Mouse (Mus musculus): ENCODE measurements around the gene Tram2. TPM values are rescaled to one million over a fixed set of nuclear protein-coding genes. Genes with fewer than 3 reads are reported as not detected.

Tram2 gene
- polyA plus RNA-seq, 1 experiment from 2014 or later: 6.0 TPM

DNA sequence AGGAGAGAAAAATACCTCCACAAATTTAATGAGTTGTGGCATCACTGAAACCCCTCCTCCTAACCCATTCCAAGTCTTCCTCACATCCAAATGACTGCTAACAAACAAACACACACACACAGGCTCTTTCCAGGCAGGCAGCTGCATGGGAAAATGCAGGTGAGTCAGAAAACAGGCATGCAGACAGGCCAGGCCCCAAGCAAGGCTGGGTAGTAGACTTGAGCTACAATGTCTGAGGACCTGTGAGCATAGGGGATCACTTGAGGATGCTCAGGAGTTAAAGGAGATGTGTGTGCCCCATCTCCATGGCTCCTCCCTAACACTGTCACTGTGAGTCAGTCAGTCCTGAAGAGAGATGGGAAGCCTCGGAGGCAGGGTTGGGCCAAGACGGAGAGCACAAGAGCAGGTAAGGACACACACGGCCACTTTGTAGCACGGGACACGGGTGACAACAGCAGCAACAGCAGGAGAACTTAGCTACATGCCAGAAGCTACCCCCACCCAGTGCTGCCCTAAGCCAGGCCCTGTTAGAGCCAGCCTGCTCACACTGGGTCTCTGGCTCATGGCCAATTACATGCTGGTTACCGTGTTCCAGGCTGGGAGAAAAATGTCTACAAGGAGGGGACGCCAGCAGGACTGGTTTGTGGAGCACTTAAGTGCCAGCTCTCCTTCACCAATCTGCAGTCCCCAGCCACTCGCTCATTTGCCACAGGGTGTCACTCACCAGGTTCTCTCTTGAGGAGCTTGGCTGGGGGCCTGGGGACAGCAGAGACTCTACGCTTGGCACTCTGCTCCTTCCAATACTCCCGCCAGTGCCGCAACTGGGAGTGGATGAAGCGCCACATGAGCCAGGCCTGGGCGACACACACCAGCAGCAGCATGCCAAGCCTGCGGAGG is 76.5 kb downstream of the Tram2 start:
- Histone ChIP-seq H3K9ac (no peak overlapping the region), H3K27me3 (no peaks in the 10 kb centered on the region), H3K4me2 (replicated peaks) (no peak overlapping the region), H3K4me1 (no peaks in the 10 kb centered on the region; the same call in 1 of the 2 replicates), H3K27ac (no peak overlapping the region), H3K4me3 (no peak overlapping the region), H3K9me3 (replicated peaks) (no peaks in the 10 kb centered on the region), H3K36me3 (peaks cover 13% of the 10 kb centered on the region; the same call in 1 of the 2 replicates)
- no peak for ATAC-seq (ENCODE audit: low FRiP score)
- 88% methylated on average over 14 of the region's 14 CpGs for WGBS

DNA sequence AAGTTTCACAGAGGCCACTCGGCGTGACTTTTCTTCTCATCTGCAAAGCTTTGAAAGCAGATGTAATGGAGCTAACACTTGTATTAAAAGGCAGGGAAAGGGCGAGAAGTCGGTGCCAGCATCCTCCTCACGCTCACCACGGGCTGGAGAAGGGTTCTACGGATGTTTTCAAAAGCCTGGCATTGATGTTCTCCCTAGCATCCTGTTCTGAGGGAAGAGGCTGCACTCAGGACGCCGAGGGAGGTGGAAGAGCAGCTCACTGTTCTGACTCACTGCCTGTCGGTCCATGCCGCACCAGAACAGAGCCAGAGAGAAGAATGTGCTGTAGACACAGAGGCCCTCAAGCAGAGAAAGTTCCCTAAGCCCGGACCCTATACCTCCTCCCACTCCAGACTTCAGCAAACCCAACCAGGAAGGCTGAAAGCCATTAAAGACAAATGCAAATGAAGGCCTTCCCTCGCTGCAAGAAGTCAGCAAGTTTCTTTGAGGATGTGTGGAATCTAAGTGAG is 81.1 kb downstream of the Tram2 start:
- no peak overlapping the region for H3K4me2 ChIP-seq (replicated peaks)
- no peaks in the 10 kb centered on the region for H3K27me3 ChIP-seq
- WGBS: 43% methylated on average over 13 of the region's 13 CpGs
- peaks cover 12% of the 10 kb centered on the region for H3K4me1 ChIP-seq
- H3K27ac ChIP-seq: no peak overlapping the region
- no peak overlapping the region for H3K4me3 ChIP-seq
- no peak overlapping the region for H3K9ac ChIP-seq
- ATAC-seq (ENCODE audit: low FRiP score): no peak
- no peaks in the 10 kb centered on the region for H3K9me3 ChIP-seq (replicated peaks)
- H3K36me3 ChIP-seq: peaks cover 13% of the 10 kb centered on the region; the same call in 1 of the 2 replicates

DNA sequence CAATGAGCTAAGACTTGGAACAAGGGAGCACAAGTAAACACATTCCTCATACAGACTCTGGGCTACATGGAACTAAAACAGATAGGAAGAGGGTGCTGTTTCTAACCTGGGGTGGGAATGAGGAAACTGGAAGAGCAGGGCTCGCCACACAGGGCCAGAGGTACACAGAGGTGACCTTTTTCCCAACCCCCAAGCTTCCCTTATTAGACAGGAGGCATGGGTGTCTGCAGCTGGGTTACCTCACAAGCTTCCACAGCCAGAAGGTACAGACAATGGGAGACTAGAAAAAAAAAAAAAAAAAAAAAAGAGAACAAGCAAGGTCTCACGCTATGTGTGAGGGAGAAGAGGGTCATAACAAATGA is 81.7 kb downstream of the Tram2 start:
- 57% methylated on average over 2 of the region's 2 CpGs for WGBS
- Histone ChIP-seq H3K9me3 (replicated peaks) (no peaks in the 10 kb centered on the region), H3K4me3 (no peak overlapping the region), H3K9ac (no peak overlapping the region), H3K36me3 (peaks cover 10% of the 10 kb centered on the region; the same call in 1 of the 2 replicates), H3K4me1 (peaks cover 12% of the 10 kb centered on the region), H3K27me3 (no peaks in the 10 kb centered on the region), H3K4me2 (replicated peaks) (no peak overlapping the region), H3K27ac (no peak overlapping the region)
- 0 out of 2 replicates have a peak, but pooled peaks have one; percentile 14 for ATAC-seq (ENCODE audit: low FRiP score)

DNA sequence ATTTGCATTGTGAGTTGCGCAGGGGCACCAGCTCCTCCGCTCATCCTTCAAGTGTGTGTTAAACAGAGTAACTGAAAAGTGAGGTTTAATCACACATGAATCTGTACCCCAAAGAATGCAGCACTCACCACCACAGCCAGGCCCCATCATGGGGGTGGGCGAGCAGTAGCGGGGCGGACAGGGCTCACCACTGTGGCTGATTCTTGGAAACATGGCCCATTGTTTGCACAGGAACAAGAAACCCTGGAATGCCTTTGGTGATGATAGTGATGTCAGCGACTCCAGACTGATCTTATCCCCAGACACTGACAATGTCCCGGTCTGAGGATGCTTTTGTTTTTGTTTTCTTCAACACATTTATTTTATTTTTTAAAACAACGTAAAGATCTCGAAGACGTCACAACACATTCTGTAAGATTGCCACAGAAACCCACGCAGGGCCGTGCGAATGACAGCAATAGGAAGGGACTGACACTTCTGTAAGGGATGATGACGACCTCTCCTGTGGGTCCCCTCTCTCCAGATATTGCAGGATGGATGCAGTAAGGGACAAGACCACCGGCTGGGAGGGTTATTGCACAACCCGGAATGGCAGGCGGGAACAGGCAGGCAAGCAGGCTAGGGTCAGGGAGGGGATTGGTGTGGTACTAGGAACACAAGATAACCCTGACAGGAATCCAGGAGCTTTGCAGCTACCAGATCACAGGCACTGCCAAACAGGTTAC is 82.3 kb downstream of the Tram2 start:
- ATAC-seq (ENCODE audit: low FRiP score): 0 out of 2 replicates have a peak, but pooled peaks have one; percentile 43
- H3K4me2 ChIP-seq (replicated peaks): no peak overlapping the region
- H3K36me3 ChIP-seq: peaks cover 9% of the 10 kb centered on the region; the same call in 1 of the 2 replicates
- WGBS: 43% methylated on average over 17 of the region's 17 CpGs
- no peak overlapping the region for H3K4me3 ChIP-seq
- no peaks in the 10 kb centered on the region for H3K9me3 ChIP-seq (replicated peaks)
- no peaks in the 10 kb centered on the region for H3K27me3 ChIP-seq
- no peak overlapping the region for H3K9ac ChIP-seq
- H3K4me1 ChIP-seq: peaks cover 12% of the 10 kb centered on the region
- 0 out of 2 replicates have a peak overlapping the region, but pooled peaks have one; percentile 23 for H3K27ac ChIP-seq

DNA sequence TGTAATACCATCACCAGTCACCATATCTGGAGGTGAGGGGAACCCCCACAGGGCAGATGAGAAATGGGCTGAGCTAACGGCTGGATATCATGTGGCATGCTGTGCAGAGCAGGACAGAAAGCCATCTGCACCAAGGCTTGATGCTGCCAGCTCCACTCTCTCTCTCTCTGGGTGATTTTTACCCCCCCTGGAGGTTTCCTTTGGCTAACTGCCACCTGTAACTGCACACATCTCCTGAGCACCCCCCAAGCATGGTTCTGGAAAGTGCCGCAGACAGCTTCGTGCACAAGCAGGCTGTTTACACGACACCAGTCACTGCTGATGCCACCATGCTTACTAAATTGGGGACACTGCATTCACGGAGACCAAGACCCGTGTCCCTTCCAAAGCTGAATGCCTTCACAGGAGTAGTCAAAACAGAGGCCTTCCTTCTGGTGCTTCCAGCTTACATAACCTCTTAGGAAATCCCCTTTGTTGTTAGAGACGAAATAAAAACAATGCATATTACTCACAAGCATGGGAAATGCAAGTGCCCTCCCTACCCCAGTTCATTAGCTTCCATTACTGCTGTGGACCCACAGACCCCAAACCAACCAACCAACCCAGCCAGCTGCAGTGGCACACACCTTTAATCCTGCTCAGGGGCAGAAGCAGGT is 83.6 kb downstream of the Tram2 start:
- Histone ChIP-seq H3K4me2 (replicated peaks) (no peak overlapping the region), H3K9me3 (replicated peaks) (no peaks in the 10 kb centered on the region), H3K4me1 (peaks cover 12% of the 10 kb centered on the region), H3K9ac (no peak overlapping the region), H3K36me3 (0 out of 2 replicates have a peak, but pooled peaks cover under 1% of the 10 kb centered on the region), H3K4me3 (no peak overlapping the region), H3K27me3 (no peaks in the 10 kb centered on the region), H3K27ac (no peak overlapping the region)
- no peak for ATAC-seq (ENCODE audit: low FRiP score)
- 55% methylated on average over 7 of the region's 7 CpGs for WGBS

DNA sequence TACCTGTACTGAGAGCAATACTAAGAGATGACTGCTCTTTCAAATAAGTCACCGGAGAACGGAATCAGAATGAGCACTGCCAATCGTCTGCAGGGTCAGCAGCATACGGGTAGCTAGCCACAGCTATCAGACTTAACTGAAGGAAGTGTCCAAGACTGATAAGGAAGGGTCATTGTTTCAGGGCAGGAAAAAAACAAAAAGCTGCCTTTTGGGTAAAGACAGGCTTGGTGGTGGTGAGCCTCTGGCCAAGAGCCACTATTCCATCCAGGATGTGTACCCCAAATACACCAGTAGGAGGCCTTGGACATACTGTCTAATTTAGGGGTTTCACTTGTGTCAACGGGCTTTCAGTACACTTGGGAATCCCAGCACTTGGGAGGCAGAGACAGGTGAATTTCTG is 84.7 kb downstream of the Tram2 start:
- ATAC-seq (ENCODE audit: low FRiP score): no peak
- H3K9me3 ChIP-seq (replicated peaks): no peaks in the 10 kb centered on the region
- WGBS: 89% methylated on average over 5 of the region's 5 CpGs
- H3K27ac ChIP-seq: no peak overlapping the region
- H3K27me3 ChIP-seq: no peaks in the 10 kb centered on the region
- no peak overlapping the region for H3K9ac ChIP-seq
- H3K4me2 ChIP-seq (replicated peaks): no peak overlapping the region
- H3K36me3 ChIP-seq: no peaks in the 10 kb centered on the region
- H3K4me1 ChIP-seq: peaks cover 12% of the 10 kb centered on the region
- no peak overlapping the region for H3K4me3 ChIP-seq

DNA sequence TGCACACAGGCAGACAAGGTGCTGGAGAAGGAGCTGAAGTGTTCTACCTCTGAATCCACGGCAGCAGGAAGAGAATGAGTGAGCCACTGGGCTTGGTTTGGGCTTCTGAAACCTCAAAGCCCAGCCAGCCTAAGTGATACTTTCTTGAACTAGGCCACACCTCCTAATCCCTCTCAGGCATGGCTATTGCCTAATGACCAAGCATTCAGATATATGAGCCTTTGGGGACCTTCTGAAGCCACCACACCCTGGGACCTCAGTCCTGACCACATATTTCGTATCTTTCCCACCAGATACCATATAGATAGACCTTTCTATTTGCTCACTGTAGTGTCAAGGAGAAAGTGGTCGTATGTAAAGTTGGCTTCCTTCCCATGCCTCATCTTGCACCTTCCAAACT is 85.3 kb downstream of the Tram2 start:
- H3K9ac ChIP-seq: no peak overlapping the region
- H3K27me3 ChIP-seq: no peaks in the 10 kb centered on the region

DNA sequence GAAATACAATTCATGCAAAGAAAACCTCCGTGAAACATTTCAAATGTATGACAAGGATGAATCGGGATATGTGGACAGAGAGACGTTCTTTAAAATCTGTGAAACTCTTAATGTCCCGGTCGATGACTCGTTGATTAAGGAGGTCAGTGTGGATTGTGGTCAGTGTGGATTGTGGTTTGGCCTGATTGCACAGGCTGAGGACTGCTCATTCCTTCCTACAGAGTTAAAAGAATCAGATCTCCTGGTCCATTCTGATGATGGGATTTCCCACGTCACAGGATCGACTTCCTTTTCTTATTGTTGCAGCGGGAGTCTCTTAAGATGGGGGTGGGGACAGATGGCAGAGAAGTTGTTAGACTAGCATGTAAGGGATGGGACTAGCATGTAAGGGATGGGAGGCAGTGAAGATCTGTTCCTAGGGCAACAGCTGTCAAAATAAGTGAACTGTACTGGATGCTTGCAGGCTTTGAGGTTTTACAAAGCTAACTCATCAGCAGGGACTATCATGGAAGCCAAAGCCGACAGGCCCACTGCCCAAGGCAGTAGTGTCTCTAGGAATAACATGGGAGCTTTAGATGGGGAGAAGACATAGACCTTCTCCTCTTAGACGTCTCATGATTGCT is 89.5 kb downstream of the Tram2 start:
- H3K9me3 ChIP-seq (replicated peaks): no peaks in the 10 kb centered on the region
- H3K27ac ChIP-seq: no peak overlapping the region
- no peak overlapping the region for H3K4me2 ChIP-seq (replicated peaks)
- no peaks in the 10 kb centered on the region for H3K27me3 ChIP-seq
- no peaks in the 10 kb centered on the region for H3K4me1 ChIP-seq
- whole genome bisulfite sequencing: 88% methylated on average over 11 of the region's 11 CpGs
- no peak overlapping the region for H3K4me3 ChIP-seq
- H3K36me3 ChIP-seq: no peaks in the 10 kb centered on the region
- H3K9ac ChIP-seq: no peak overlapping the region
- no peak for ATAC-seq (ENCODE audit: low FRiP score)

More for the DNA sequence above, 85.3 kb downstream of the Tram2 start:
- Histone ChIP-seq H3K36me3 (no peaks in the 10 kb centered on the region), H3K4me1 (peaks cover 12% of the 10 kb centered on the region), H3K9me3 (replicated peaks) (no peaks in the 10 kb centered on the region), H3K4me3 (no peak overlapping the region), H3K27ac (no peak overlapping the region), H3K4me2 (replicated peaks) (no peak overlapping the region)
- WGBS: 82% methylated on average over 3 of the region's 3 CpGs
- ATAC-seq (ENCODE audit: low FRiP score): no peak

DNA sequence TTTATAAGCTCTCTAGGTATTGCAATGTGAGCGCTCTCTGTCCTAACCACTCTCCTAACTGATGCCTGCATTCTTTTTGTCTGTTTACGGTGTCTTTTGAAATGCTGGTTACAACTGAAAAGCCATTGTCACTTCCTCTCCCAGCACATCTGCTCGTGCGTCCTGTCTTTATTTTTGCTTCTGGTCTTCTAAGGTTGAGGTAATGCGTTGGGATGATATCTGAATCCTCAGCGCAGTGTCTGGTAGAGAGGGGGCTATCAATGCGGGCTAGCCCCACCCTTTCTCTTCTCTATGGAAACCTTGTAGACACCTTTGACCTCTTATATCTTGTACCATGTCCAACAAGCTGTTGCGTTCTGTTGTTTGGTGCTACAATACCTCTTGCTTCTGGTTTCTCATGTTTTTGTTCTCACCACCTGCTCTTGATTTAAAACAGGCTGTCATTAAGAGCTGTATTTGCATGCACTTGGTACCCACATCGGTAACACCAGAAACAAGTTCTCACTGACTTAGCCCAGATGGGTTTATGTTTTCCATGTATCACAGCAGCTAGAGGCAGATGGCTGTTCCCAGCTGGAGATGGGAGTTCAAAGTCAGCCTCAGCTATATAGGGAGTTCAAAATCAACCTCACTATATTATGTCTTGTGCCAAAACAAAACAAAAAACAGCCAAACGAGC is 92.5 kb downstream of the Tram2 start:
- H3K36me3 ChIP-seq: no peaks in the 10 kb centered on the region
- no peak for ATAC-seq (ENCODE audit: low FRiP score)
- H3K4me1 ChIP-seq: no peaks in the 10 kb centered on the region
- H3K27me3 ChIP-seq: no peaks in the 10 kb centered on the region
- no peak overlapping the region for H3K4me3 ChIP-seq
- H3K9ac ChIP-seq: no peak overlapping the region
- no peak overlapping the region for H3K4me2 ChIP-seq (replicated peaks)
- H3K27ac ChIP-seq: no peak overlapping the region
- 61% methylated on average over 10 of the region's 10 CpGs for WGBS
- no peaks in the 10 kb centered on the region for H3K9me3 ChIP-seq (replicated peaks)

DNA sequence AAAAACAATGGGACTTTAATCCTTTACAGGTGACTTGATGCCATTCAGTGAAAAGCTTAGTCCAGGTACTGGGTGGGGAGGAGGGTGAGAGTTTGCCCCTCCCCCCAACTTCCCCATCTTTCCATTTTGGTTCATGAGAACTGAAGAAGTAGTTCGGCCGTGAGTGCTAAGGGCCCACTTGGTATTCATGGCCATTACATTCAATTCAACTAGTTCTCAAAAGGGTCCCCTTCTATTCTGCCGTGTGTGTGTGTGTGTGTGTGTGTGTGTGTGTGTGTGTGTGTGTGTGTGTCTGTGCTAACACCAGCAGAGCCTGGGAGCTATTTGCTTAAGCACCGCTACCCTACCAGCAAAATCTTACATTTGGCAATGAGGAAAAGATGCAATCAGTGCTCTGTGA is 94.4 kb downstream of the Tram2 start:
- H3K27me3 ChIP-seq: no peaks in the 10 kb centered on the region
- no peak overlapping the region for H3K4me2 ChIP-seq (replicated peaks)
- H3K36me3 ChIP-seq: no peaks in the 10 kb centered on the region
- no peaks in the 10 kb centered on the region for H3K9me3 ChIP-seq (replicated peaks)
- H3K27ac ChIP-seq: no peak overlapping the region
- ATAC-seq (ENCODE audit: low FRiP score): peak; percentile 44; the same call in 1 of the 2 replicates
- no peak overlapping the region for H3K9ac ChIP-seq
- H3K4me1 ChIP-seq: no peaks in the 10 kb centered on the region
- 58% methylated on average over 4 of the region's 4 CpGs for WGBS
- H3K4me3 ChIP-seq: no peak overlapping the region

DNA sequence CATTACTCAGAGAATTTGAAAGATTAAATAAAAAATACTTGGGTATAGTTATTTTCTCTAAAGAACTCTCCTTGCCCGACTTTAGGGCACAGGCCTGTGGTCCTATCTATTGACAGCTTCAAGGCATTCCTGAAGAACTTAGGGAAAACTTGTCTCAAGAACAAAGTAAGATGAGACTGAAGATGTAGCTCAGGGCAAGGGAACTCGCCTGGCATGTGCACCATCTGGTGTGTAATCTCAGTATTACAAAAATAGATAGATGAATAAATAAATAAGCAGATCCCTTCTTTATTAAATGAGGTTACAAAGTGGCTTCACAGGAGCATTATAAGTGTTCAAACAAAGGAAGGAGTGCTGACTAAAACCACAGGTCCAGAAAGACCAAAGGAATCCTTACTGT is 94.9 kb downstream of the Tram2 start:
- H3K4me1 ChIP-seq: no peaks in the 10 kb centered on the region
- no peak overlapping the region for H3K9ac ChIP-seq
- no peaks in the 10 kb centered on the region for H3K36me3 ChIP-seq
- H3K4me2 ChIP-seq (replicated peaks): no peak overlapping the region
- H3K4me3 ChIP-seq: no peak overlapping the region
- H3K9me3 ChIP-seq (replicated peaks): no peaks in the 10 kb centered on the region
- no peaks in the 10 kb centered on the region for H3K27me3 ChIP-seq
- 73% methylated on average over 2 of the region's 2 CpGs for WGBS
- ATAC-seq (ENCODE audit: low FRiP score): no peak
- no peak overlapping the region for H3K27ac ChIP-seq

Data from hindbrain, embryonic 12.5 days (tissue).